Mouse (Mus musculus) embryonic facial prominence, embryonic 12.5 days (tissue): ENCODE data around the gene Sectm1a. TPM values are rescaled to one million over a fixed set of nuclear protein-coding genes. Genes with fewer than 3 reads are reported as not detected.

Source experiments
- ATAC-seq: fragments of 200-750 bp; cut with Nextera tagmentation; 2 replicates; pipeline ENCODE4 v1.8.0; 2017; ENCODE audit not compliant: insufficient number of reproducible peaks, insufficient read depth, low FRiP score, low TSS enrichment
- H3K27ac ChIP-seq: fragments of 300-500 bp; sonication (generic); 2 replicates; pipeline ENCODE4 v1.5.1; 2016; ENCODE audit warnings: mild to moderate bottlenecking
- H3K27me3 ChIP-seq: fragments of 300-500 bp; sonication (generic); 2 replicates; pipeline ENCODE4 v1.6.1; 2016; ENCODE audit warnings: mild to moderate bottlenecking, moderate library complexity
- H3K36me3 ChIP-seq: fragments of 300-500 bp; sonication (generic); 2 replicates; pipeline ENCODE4 v1.6.1; 2016; ENCODE audit warnings: mild to moderate bottlenecking
- H3K4me1 ChIP-seq: fragments of 300-500 bp; sonication (generic); 2 replicates; pipeline ENCODE4 v1.6.1; 2016
- H3K4me2 ChIP-seq: fragments of 300-500 bp; sonication (generic); replicated peaks from 2 replicates; pipeline ENCODE4 v1.6.1; 2016; ENCODE audit warnings: mild to moderate bottlenecking, moderate library complexity
- H3K4me3 ChIP-seq: fragments of 300-500 bp; sonication (generic); 2 replicates; pipeline ENCODE4 v1.5.1; 2016; ENCODE audit warnings: mild to moderate bottlenecking
- H3K9ac ChIP-seq: fragments of 300-500 bp; sonication (generic); 2 replicates; pipeline ENCODE4 v1.6.1; 2016; ENCODE audit warnings: mild to moderate bottlenecking, moderate library complexity
- H3K9me3 ChIP-seq: fragments of 300-500 bp; sonication (generic); 2 replicates; pipeline ENCODE4 v1.6.1; 2016; ENCODE audit warnings: mild to moderate bottlenecking, moderate library complexity
- WGBS: fragments of 180-500 bp; shearing (Covaris S2); methylation state at CpG from one replicate; pipeline ENCODE4 v1.1.7; 2016; 5-methylcytosine and 5-hydroxymethylcytosine counted together
- polyA plus RNA-seq: library from polyadenylated mRNA; unstranded; fragments of >200 nt; fragmentation: Nextera tagmentation; extraction: Ambion mirVana; gene quantifications from 2 replicates; pipeline ENCODE4 v1.2.1, GENCODE M21; 2016

Gene Sectm1a
- polyA plus RNA-seq: not detected in 2 replicates

GRCm38 (mm10) chr11:121081120-121081519 is at the start of gene Sectm1a:
Gene Sectm1a, minus strand, starts transcription at chr11:121081220.
- Histone ChIP-seq H3K4me3 (no peak within 1 kb of the TSS), H3K4me2 (no peak within 1 kb of the TSS), H3K27me3 (no peaks in the 10 kb centered on the region), H3K9me3 (no peaks in the 10 kb centered on the region), H3K9ac (no peak within 1 kb of the TSS), H3K27ac (no peak within 1 kb of the TSS), H3K4me1 (no peaks in the 10 kb centered on the region), H3K36me3 (no peaks in the 10 kb centered on the region)
- WGBS: 68% methylated on average over 3 of the region's 3 CpGs
- no peak for ATAC-seq

- Histone ChIP-seq H3K27ac (no peak overlapping the region), H3K9me3 (no peaks in the 10 kb centered on the region), H3K4me1 (no peaks in the 10 kb centered on the region), H3K4me3 (no peak overlapping the region), H3K27me3 (no peaks in the 10 kb centered on the region), H3K9ac (no peak overlapping the region), H3K36me3 (no peaks in the 10 kb centered on the region), H3K4me2 (no peak overlapping the region)
- no peak for ATAC-seq
- 57% methylated on average over 1 of the region's 1 CpGs for WGBS
Observed at GRCm38 (mm10) chr11:121129616-121130015, 48.6 kb upstream of the Sectm1a start.

- 84% methylated on average over 3 of the region's 3 CpGs for WGBS
- Histone ChIP-seq H3K4me1 (no peaks in the 10 kb centered on the region), H3K9me3 (no peaks in the 10 kb centered on the region), H3K27me3 (no peaks in the 10 kb centered on the region), H3K4me3 (no peak overlapping the region), H3K27ac (no peak overlapping the region), H3K4me2 (no peak overlapping the region), H3K36me3 (no peaks in the 10 kb centered on the region), H3K9ac (no peak overlapping the region)
- ATAC-seq: no peak
Observed at GRCm38 (mm10) chr11:121127441-121127840, 46.4 kb upstream of the Sectm1a start.

GRCm38 (mm10) chr11:121126395-121126794 is 45.4 kb upstream of the Sectm1a start:
- Histone ChIP-seq H3K36me3 (no peaks in the 10 kb centered on the region), H3K27ac (no peak overlapping the region), H3K4me2 (no peak overlapping the region), H3K4me3 (no peak overlapping the region), H3K4me1 (no peaks in the 10 kb centered on the region), H3K9ac (no peak overlapping the region), H3K9me3 (no peaks in the 10 kb centered on the region), H3K27me3 (no peaks in the 10 kb centered on the region)
- ATAC-seq: no peak
- WGBS: 82% methylated on average over 1 of the region's 1 CpGs

- WGBS: 91% methylated on average over 3 of the region's 3 CpGs
- Histone ChIP-seq H3K9ac (no peak overlapping the region), H3K36me3 (no peaks in the 10 kb centered on the region), H3K27ac (no peak overlapping the region), H3K4me2 (no peak overlapping the region), H3K9me3 (no peaks in the 10 kb centered on the region), H3K4me3 (no peak overlapping the region), H3K4me1 (no peaks in the 10 kb centered on the region), H3K27me3 (no peaks in the 10 kb centered on the region)
- no peak for ATAC-seq
Observed at GRCm38 (mm10) chr11:121125522-121126172, 44.6 kb upstream of the Sectm1a start.

- H3K4me1 ChIP-seq: no peaks in the 10 kb centered on the region
- no peak overlapping the region for H3K4me3 ChIP-seq
- H3K9ac ChIP-seq: no peak overlapping the region
- H3K36me3 ChIP-seq: no peaks in the 10 kb centered on the region
- H3K4me2 ChIP-seq: no peak overlapping the region
- no peak for ATAC-seq
- no peaks in the 10 kb centered on the region for H3K27me3 ChIP-seq
- no peak overlapping the region for H3K27ac ChIP-seq
- 87% methylated on average over 4 of the region's 4 CpGs for WGBS
- H3K9me3 ChIP-seq: no peaks in the 10 kb centered on the region
Observed at GRCm38 (mm10) chr11:121123438-121123837, 42.4 kb upstream of the Sectm1a start.

GRCm38 (mm10) chr11:121122024-121122670 is 41.1 kb upstream of the Sectm1a start:
- no peaks in the 10 kb centered on the region for H3K27me3 ChIP-seq
- no peak overlapping the region for H3K9ac ChIP-seq
- no peaks in the 10 kb centered on the region for H3K4me1 ChIP-seq
- no peaks in the 10 kb centered on the region for H3K9me3 ChIP-seq
- no peaks in the 10 kb centered on the region for H3K36me3 ChIP-seq
- no peak overlapping the region for H3K4me3 ChIP-seq
- 81% methylated on average over 2 of the region's 2 CpGs for WGBS
- no peak overlapping the region for H3K27ac ChIP-seq
- H3K4me2 ChIP-seq: no peak overlapping the region
- no peak for ATAC-seq

- WGBS: 82% methylated on average over 3 of the region's 3 CpGs
- no peaks in the 10 kb centered on the region for H3K9me3 ChIP-seq
- no peak overlapping the region for H3K4me2 ChIP-seq
- no peaks in the 10 kb centered on the region for H3K4me1 ChIP-seq
- no peaks in the 10 kb centered on the region for H3K27me3 ChIP-seq
- no peaks in the 10 kb centered on the region for H3K36me3 ChIP-seq
- no peak overlapping the region for H3K9ac ChIP-seq
- no peak overlapping the region for H3K27ac ChIP-seq
- no peak overlapping the region for H3K4me3 ChIP-seq
- no peak for ATAC-seq
Observed at GRCm38 (mm10) chr11:121121151-121121550, 40.1 kb upstream of the Sectm1a start.

- Histone ChIP-seq H3K4me3 (no peak within 1 kb of the TSS), H3K4me2 (no peak within 1 kb of the TSS), H3K9me3 (no peaks in the 10 kb centered on the region), H3K4me1 (no peaks in the 10 kb centered on the region), H3K27ac (no peak within 1 kb of the TSS), H3K27me3 (no peaks in the 10 kb centered on the region), H3K36me3 (no peaks in the 10 kb centered on the region), H3K9ac (no peak within 1 kb of the TSS)
- WGBS: 78% methylated on average over 3 of the region's 3 CpGs
- ATAC-seq: no peak
Observed at GRCm38 (mm10) chr11:121118577-121118976, 37.6 kb upstream of the Sectm1a start, which contains the start of gene Tex19.2. Gene Tex19.2, minus strand, starts transcription at chr11:121118677.

- Histone ChIP-seq H3K27ac (no peak overlapping the region), H3K4me2 (no peak overlapping the region), H3K36me3 (no peaks in the 10 kb centered on the region), H3K4me3 (no peak overlapping the region), H3K4me1 (no peaks in the 10 kb centered on the region), H3K9me3 (no peaks in the 10 kb centered on the region), H3K9ac (no peak overlapping the region), H3K27me3 (no peaks in the 10 kb centered on the region)
- 91% methylated on average over 18 of the region's 18 CpGs for WGBS
- no peak for ATAC-seq
Observed at GRCm38 (mm10) chr11:121118106-121118505, 37.1 kb upstream of the Sectm1a start.

GRCm38 (mm10) chr11:121112091-121112775 is 31.2 kb upstream of the Sectm1a start:
- ATAC-seq: no peak
- no peaks in the 10 kb centered on the region for H3K9me3 ChIP-seq
- 86% methylated on average over 5 of the region's 5 CpGs for WGBS
- no peak overlapping the region for H3K9ac ChIP-seq
- H3K4me3 ChIP-seq: no peak overlapping the region
- no peaks in the 10 kb centered on the region for H3K36me3 ChIP-seq
- no peaks in the 10 kb centered on the region for H3K4me1 ChIP-seq
- H3K4me2 ChIP-seq: no peak overlapping the region
- H3K27ac ChIP-seq: no peak overlapping the region
- no peaks in the 10 kb centered on the region for H3K27me3 ChIP-seq

- H3K9ac ChIP-seq: no peak overlapping the region
- no peak for ATAC-seq
- H3K27ac ChIP-seq: no peak overlapping the region
- H3K4me3 ChIP-seq: no peak overlapping the region
- WGBS: 78% methylated on average over 1 of the region's 1 CpGs
- H3K4me1 ChIP-seq: no peaks in the 10 kb centered on the region
- H3K27me3 ChIP-seq: no peaks in the 10 kb centered on the region
- no peak overlapping the region for H3K4me2 ChIP-seq
- no peaks in the 10 kb centered on the region for H3K9me3 ChIP-seq
- H3K36me3 ChIP-seq: no peaks in the 10 kb centered on the region
Observed at GRCm38 (mm10) chr11:121111601-121112000, 30.6 kb upstream of the Sectm1a start.
